Mouse (Mus musculus) ES-Bruce4 (cell line): Measurements from ENCODE around the gene Casp7. TPM values are rescaled to one million over a fixed set of nuclear protein-coding genes. Genes with fewer than 3 reads are reported as not detected.
"Not testable (repeated sequence)": the region's sequence is repeated elsewhere in the genome, so short reads cannot be mapped to it uniquely, and the experiment has no call there.

ENCODE experiments used
- H3K27ac ChIP-seq: 2 replicates; pipeline ENCODE4 v1.5.1; 2012; ENCODE audit warnings: low read length, inconsistent platforms; ENCODE audit not compliant: insufficient read depth
- H3K27me3 ChIP-seq: 2 replicates; pipeline ENCODE4 v1.6.1; 2012; ENCODE audit warnings: mild to moderate bottlenecking, low read length, inconsistent platforms; ENCODE audit not compliant: control insufficient read depth, poor library complexity, insufficient read depth, severe bottlenecking
- H3K36me3 ChIP-seq: 2 replicates; pipeline ENCODE4 v1.6.1; 2012; ENCODE audit warnings: inconsistent platforms, mild to moderate bottlenecking, low read length, moderate library complexity; ENCODE audit not compliant: control insufficient read depth, poor library complexity, insufficient read depth, severe bottlenecking
- H3K4me1 ChIP-seq: one replicate; pipeline ENCODE4 v1.8.1; 2011; ENCODE audit warnings: low read length; ENCODE audit not compliant: control insufficient read depth, insufficient read depth
- H3K4me3 ChIP-seq: 2 replicates; pipeline ENCODE4 v1.5.1; 2011; ENCODE audit warnings: low read depth, mild to moderate bottlenecking, low read length
- H3K9ac ChIP-seq: 2 replicates; pipeline ENCODE4 v1.6.1; 2012; ENCODE audit warnings: low read depth, mild to moderate bottlenecking, inconsistent platforms; ENCODE audit not compliant: poor library complexity, severe bottlenecking
- H3K9me3 ChIP-seq: replicated peaks from 2 replicates; pipeline ENCODE4 v1.6.1; 2012; ENCODE audit warnings: mild to moderate bottlenecking, low read length, inconsistent platforms; ENCODE audit not compliant: control insufficient read depth, poor library complexity, insufficient read depth, severe bottlenecking
- CTCF ChIP-seq: IDR thresholded peaks from one replicate; pipeline ENCODE4 v1.8.1; 2011; ENCODE audit warnings: low read depth, low read length
- EP300 ChIP-seq: IDR thresholded peaks from 2 replicates; pipeline ENCODE4 v1.6.1; 2011; ENCODE audit warnings: low read depth, low read length; ENCODE audit not compliant: insufficient read depth
- POLR2A ChIP-seq: IDR thresholded peaks from one replicate; pipeline ENCODE4 v1.8.1; 2011; ENCODE audit warnings: low read length; ENCODE audit not compliant: insufficient read depth
- polyA plus RNA-seq: library from polyadenylated mRNA; stranded (reverse); fragments of >200 nt; gene quantifications from 2 replicates; pipeline ENCODE4 v1.2.4, GENCODE M21; 2011; ENCODE audit warnings: low read depth; ENCODE audit not compliant: missing spikeins, insufficient read depth, insufficient read length

Gene Casp7
- polyA plus RNA-seq = 17.0 and 19.8 TPM in 2 replicates

- Histone ChIP-seq H3K9ac (peak within 1 kb of the TSS; percentile 94), H3K4me1 (peaks cover 2% of the 10 kb centered on the region), H3K36me3 (no peaks in the 10 kb centered on the region), H3K27me3 (peaks cover 4% of the 10 kb centered on the region; the same call in 1 of the 2 replicates), H3K9me3 (no peaks in the 10 kb centered on the region), H3K27ac (no peak within 1 kb of the TSS), H3K4me3 (peak within 1 kb of the TSS; percentile 79)
- no peak for TF ChIP-seq CTCF
- TF ChIP-seq POLR2A = no peak
- TF ChIP-seq EP300 = no peak
These were observed at the start of gene Casp7 for GRCm38 (mm10) chr19:56396669-56397621. TSS of gene Casp7 (plus strand) at chr19:56397129.

- no peaks in the 10 kb centered on the region for H3K4me1 ChIP-seq
- no peaks in the 10 kb centered on the region for H3K36me3 ChIP-seq
- no peak overlapping the region for H3K9ac ChIP-seq
- H3K9me3 ChIP-seq = no peaks in the 10 kb centered on the region
- no peaks in the 10 kb centered on the region for H3K27me3 ChIP-seq
- no peak overlapping the region for H3K4me3 ChIP-seq
- no peak overlapping the region for H3K27ac ChIP-seq
- no peak for TF ChIP-seq EP300
- peak; percentile 51 for TF ChIP-seq CTCF
- no peak for TF ChIP-seq POLR2A
These were observed 47.6 kb upstream of the Casp7 start for GRCm38 (mm10) chr19:56349295-56349694.

- no peak for TF ChIP-seq EP300
- TF ChIP-seq CTCF = no peak
- no peaks in the 10 kb centered on the region for H3K27me3 ChIP-seq
- H3K4me3 ChIP-seq = no peak overlapping the region
- no peaks in the 10 kb centered on the region for H3K36me3 ChIP-seq
- no peaks in the 10 kb centered on the region for H3K9me3 ChIP-seq
- H3K9ac ChIP-seq = no peak overlapping the region
- no peak overlapping the region for H3K27ac ChIP-seq
- H3K4me1 ChIP-seq = no peaks in the 10 kb centered on the region
These were observed 43.2 kb upstream of the Casp7 start for GRCm38 (mm10) chr19:56353689-56354088.

DNA sequence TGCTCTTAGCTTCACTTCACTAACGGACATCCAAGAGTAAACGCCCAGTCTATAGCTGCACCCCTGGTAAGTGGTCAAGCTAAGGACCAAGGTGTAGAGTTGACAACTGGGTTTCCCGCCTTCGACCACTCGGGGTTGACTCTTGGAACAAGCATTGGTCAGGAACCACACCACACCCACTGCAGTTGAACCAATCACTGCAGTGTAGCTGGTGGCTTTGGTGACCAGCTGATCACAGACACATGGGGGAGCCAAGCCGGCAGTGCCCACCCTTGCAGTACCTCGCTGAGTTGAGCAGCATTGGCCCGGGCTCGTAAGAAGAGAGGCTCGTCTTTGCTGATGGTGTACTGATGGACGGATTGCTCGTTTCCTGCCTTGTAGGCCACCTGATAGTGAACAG, 41.7 kb upstream of the Casp7 start:
- TF ChIP-seq EP300 (no peak), POLR2A (no peak), CTCF (no peak)
- no peak overlapping the region for H3K9ac ChIP-seq
- H3K27ac ChIP-seq = no peak overlapping the region
- no peak overlapping the region for H3K4me3 ChIP-seq
- no peaks in the 10 kb centered on the region for H3K36me3 ChIP-seq
- H3K9me3 ChIP-seq = no peaks in the 10 kb centered on the region
- no peaks in the 10 kb centered on the region for H3K4me1 ChIP-seq
- no peaks in the 10 kb centered on the region for H3K27me3 ChIP-seq

DNA sequence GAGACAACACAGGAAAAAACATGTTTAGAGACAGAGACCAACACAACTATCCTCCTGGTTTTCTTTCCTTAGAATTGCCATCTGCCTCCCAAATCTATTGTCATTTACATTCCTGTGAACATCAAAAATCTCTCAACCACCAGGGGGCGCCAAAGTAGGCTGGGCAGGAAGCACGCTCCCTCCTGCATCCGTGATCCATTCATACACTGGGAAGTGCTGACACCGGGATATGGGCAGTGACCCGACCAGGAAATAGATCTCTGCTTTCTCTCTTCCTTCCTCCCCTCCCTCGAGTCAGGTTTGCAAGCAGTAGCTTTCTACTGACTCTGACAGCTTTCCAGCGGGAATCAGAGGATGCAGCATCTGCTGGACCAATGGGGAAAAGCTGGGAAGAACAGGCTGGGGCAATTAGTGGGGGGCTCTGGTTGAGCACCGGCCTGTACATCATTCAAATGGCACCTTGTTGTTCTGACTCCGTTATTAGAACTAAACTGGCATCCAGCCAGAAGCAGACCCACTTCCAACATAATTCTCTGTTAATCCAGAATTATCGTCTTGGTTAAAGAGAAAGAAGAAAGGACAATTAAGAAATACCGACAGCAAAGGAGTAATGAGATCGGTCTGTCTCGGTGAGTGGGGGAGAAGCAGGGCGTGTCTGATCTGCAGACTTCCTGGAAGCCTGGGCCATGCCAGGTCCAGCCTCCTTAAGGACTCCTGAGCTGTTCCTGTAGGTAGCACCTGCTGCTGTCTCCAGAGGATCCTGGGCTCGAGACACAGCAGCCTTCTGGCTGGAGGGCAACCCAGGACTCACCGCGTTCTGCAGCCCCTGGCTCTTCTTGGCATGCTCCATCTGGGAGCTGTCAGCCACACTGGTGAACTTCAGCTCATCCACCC, 40.2 kb upstream of the Casp7 start:
- Histone ChIP-seq H3K27me3 (no peaks in the 10 kb centered on the region), H3K36me3 (no peaks in the 10 kb centered on the region), H3K4me3 (no peak overlapping the region), H3K27ac (no peak overlapping the region), H3K4me1 (no peaks in the 10 kb centered on the region), H3K9ac (no peak overlapping the region), H3K9me3 (no peaks in the 10 kb centered on the region)
- TF ChIP-seq CTCF (peak; percentile 76), POLR2A (no peak)

DNA sequence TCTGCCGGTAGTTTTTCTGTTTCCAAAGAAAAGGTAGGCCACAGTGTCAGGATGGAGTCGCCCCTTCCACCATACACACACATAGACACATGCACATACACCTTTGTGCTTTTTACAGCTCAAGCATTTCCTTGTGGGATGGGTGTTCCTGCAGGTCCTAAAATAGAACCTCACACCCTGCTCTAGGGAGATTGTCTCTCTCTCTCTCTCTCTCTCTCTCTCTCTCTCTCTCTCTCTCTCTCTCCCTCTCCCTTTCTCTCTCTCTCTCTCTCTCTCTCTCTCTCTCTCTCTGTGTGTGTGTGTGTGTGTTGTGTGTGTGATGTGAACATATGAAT, 39.6 kb upstream of the Casp7 start:
- H3K4me3 ChIP-seq, H3K27me3 ChIP-seq, H3K9me3 ChIP-seq, H3K4me1 ChIP-seq, H3K9ac ChIP-seq, H3K36me3 ChIP-seq, H3K27ac ChIP-seq: not testable (repeated sequence)
